Comparison of ENCODE assay signal across 17 mouse cellular contexts in the genomic region with DNA sequence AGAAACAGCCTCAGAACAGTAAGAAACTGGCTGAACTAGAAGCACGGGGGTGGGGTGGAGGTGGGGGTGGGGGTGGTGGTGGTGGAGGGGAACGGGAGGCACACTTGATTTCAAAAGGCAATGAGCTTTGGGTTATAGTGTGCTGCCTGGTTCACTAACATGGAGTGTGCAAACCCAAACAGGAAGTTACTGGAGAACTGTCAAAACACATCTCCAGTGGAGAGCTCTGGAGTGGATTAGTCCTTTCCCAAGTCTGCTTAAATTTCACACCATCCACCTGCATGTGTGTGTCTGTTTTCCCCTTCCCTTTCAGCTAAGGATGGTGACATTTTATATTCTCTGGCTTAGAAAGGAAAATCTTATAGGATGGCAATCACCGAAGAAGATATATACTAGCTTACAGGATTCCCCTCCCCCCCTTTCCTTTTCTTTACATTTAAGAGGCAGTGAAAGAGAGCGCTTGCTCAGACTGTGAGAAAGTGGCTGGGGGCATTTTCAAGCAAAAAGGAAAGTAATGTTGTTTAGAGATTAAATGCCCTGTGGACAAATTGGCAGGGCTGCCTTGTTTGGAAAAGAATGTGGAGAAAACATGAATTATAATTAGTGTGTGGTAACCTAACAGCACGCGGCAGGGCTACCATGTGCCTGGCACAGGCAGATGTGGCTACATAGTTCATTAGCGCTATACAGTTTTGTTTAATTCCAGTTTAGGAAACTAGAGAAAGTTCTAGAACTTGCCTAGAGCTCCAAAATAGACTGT.
DNase-seq lines count a peak whose midpoint lies in the region; ATAC-seq lines count a peak whose summit lies in the region.
"Had no signal": no experiment of that assay in that cellular context is flagged by ENCODE, and none has a peak within 500 bp of the region (broad histone marks: within the 10 kb centered on the region; RNA-seq: fewer than 3 reads in every experiment).

No protein-coding gene starts in this region.

- H3K4me3 ChIP-seq in embryonic facial prominence, embryonic 10.5 days: no peak overlapping the region
- no peak overlapping the region for H3K4me3 ChIP-seq in forebrain, embryonic 16.5 days (replicated peaks; ENCODE audit: low read length)
- H3K4me3 ChIP-seq: heart, embryonic 15.5 days; midbrain, embryonic 10.5 days; neural tube, embryonic 15.5 days had no signal

- ATAC-seq in forebrain, embryonic 16.5 days: 0 out of 2 replicates have a peak, but pooled peaks have one; percentile 40

- H3K9ac ChIP-seq in forebrain, embryonic 16.5 days (replicated peaks; ENCODE audit: low read depth, low read length): no peak overlapping the region
- H3K9ac ChIP-seq: heart, embryonic 15.5 days; neural tube, embryonic 15.5 days had no signal

- H3K9me3 ChIP-seq in embryonic facial prominence, embryonic 10.5 days: no peaks in the 10 kb centered on the region
- no peaks in the 10 kb centered on the region for H3K9me3 ChIP-seq in forebrain, embryonic 16.5 days (ENCODE audit: control insufficient read depth, low read length)
- H3K9me3 ChIP-seq: heart, embryonic 15.5 days; midbrain, embryonic 10.5 days; neural tube, embryonic 15.5 days had no signal

- H3K4me2 ChIP-seq in forebrain, embryonic 16.5 days (ENCODE audit: low read length): no peak overlapping the region
- H3K4me2 ChIP-seq: heart, embryonic 15.5 days; neural tube, embryonic 15.5 days had no signal

- peak overlapping the region; percentile 30; the same call in 1 of the 2 replicates for H3K27ac ChIP-seq in embryonic facial prominence, embryonic 10.5 days (replicated peaks)
- H3K27ac ChIP-seq in forebrain, embryonic 16.5 days (ENCODE audit: low read length): no peak overlapping the region
- H3K27ac ChIP-seq: heart, embryonic 15.5 days; kidney, postnatal 0 days; midbrain, embryonic 10.5 days; neural tube, embryonic 15.5 days; stomach, postnatal 0 days had no signal

- H3K27me3 ChIP-seq in embryonic facial prominence, embryonic 10.5 days (replicated peaks; ENCODE audit: low read depth, poor library complexity, severe bottlenecking): no peaks in the 10 kb centered on the region
- H3K27me3 ChIP-seq in forebrain, embryonic 16.5 days (replicated peaks; ENCODE audit: control insufficient read depth, insufficient read depth, low read length): no peaks in the 10 kb centered on the region
- H3K27me3 ChIP-seq: heart, embryonic 15.5 days; neural tube, embryonic 15.5 days had no signal

- 55% methylated on average over 7 of the region's 7 CpGs for WGBS in embryonic facial prominence, embryonic 10.5 days
- WGBS in forebrain, embryonic 16.5 days: 30% methylated on average over 7 of the region's 7 CpGs

- peaks cover 15% of the 10 kb centered on the region for H3K4me1 ChIP-seq in embryonic facial prominence, embryonic 10.5 days
- peaks cover 8% of the 10 kb centered on the region; the same call in 1 of the 2 replicates for H3K4me1 ChIP-seq in forebrain, embryonic 16.5 days (replicated peaks; ENCODE audit: control insufficient read depth, insufficient read depth, low read length)
- H3K4me1 ChIP-seq: neural tube, embryonic 15.5 days had no signal

- peak; percentile 12 for DNase-seq in adrenal gland, postnatal 14 days
- DNase-seq in adrenal gland, adult 8-10 months: no peak
- peak; percentile 20 to 23 for DNase-seq in kidney, postnatal 36 days
- DNase-seq in kidney, postnatal 10 days: no peak
- DNase-seq in embryonic facial prominence, embryonic 10.5 days (ENCODE audit: low spot score): no peak
- no peak for DNase-seq in heart, adult 9 months (ENCODE audit: low spot score in 2 of 2)
- no peak for DNase-seq in cerebellum, postnatal 4 days (ENCODE audit: low spot score in 2 of 2)
- DNase-seq: cerebellum, postnatal 25 days; heart, adult 18-20 months; layer of hippocampus, adult 9-11 months; lung, postnatal 14 days had no signal

- H3K36me3 ChIP-seq in embryonic facial prominence, embryonic 10.5 days (replicated peaks): no peaks in the 10 kb centered on the region
- no peaks in the 10 kb centered on the region for H3K36me3 ChIP-seq in forebrain, embryonic 16.5 days (ENCODE audit: control insufficient read depth, insufficient read depth)
- H3K36me3 ChIP-seq: heart, embryonic 15.5 days; midbrain, embryonic 10.5 days; neural tube, embryonic 15.5 days had no signal

Comparison
In these comparisons a context has a peak if more than half of its experiments do, and no peak if none do; other contexts are left out.
1. DNase-seq: peak in adrenal gland, postnatal 14 days (single experiment) and kidney, postnatal 36 days (2 of 2); none in adrenal gland, adult 8-10 months (single experiment), kidney, postnatal 10 days (single experiment), embryonic facial prominence, embryonic 10.5 days (single experiment), heart, adult 9 months (0 of 2) and cerebellum, postnatal 4 days (0 of 2).